Mouse (Mus musculus) embryonic facial prominence, embryonic 14.5 days (tissue): ENCODE measurements around the gene Psmb7. TPM values are rescaled to one million over a fixed set of nuclear protein-coding genes. Genes with fewer than 3 reads are reported as not detected.

Source experiments
- ATAC-seq: fragments of 200-750 bp; cut with Nextera tagmentation; 2 replicates; pipeline ENCODE4 v1.8.0; 2017; ENCODE audit warnings: low read depth, moderate number of reproducible peaks, moderate TSS enrichment
- DNase-seq: peaks from one replicate; pipeline ENCODE4 v3.0.0-alpha.2; 2015; ENCODE audit warnings: low spot score
- H3K27ac ChIP-seq: fragments of 300-500 bp; sonication (generic); replicated peaks from 2 replicates; pipeline ENCODE4 v1.5.1; 2014; ENCODE audit warnings: low read depth, mild to moderate bottlenecking, low read length, moderate library complexity
- H3K27me3 ChIP-seq: fragments of 300-500 bp; sonication (generic); replicated peaks from 2 replicates; pipeline ENCODE4 v1.6.1; 2014; ENCODE audit warnings: low read length; ENCODE audit not compliant: control insufficient read depth, insufficient read depth
- H3K36me3 ChIP-seq: fragments of 300-500 bp; sonication (generic); 2 replicates; pipeline ENCODE4 v1.6.1; 2014; ENCODE audit warnings: low read length, mixed read lengths; ENCODE audit not compliant: control insufficient read depth, insufficient read depth
- H3K4me1 ChIP-seq: fragments of 300-500 bp; sonication (generic); 2 replicates; pipeline ENCODE4 v1.6.1; 2014; ENCODE audit warnings: antibody characterized with exemption, low read length; ENCODE audit not compliant: control insufficient read depth, insufficient read depth
- H3K4me2 ChIP-seq: fragments of 300-500 bp; sonication (generic); 2 replicates; pipeline ENCODE4 v1.6.1; 2014; ENCODE audit warnings: low read depth, mild to moderate bottlenecking, low read length, moderate library complexity, mixed read lengths
- H3K4me3 ChIP-seq: fragments of 300-500 bp; sonication (generic); 2 replicates; pipeline ENCODE4 v1.5.1; 2014; ENCODE audit warnings: low read depth, mild to moderate bottlenecking, low read length
- H3K9ac ChIP-seq: fragments of 300-500 bp; sonication (generic); 2 replicates; pipeline ENCODE4 v1.6.1; 2014; ENCODE audit warnings: low read depth, mild to moderate bottlenecking, low read length, moderate library complexity, mixed read lengths
- H3K9me3 ChIP-seq: fragments of 300-500 bp; sonication (generic); 2 replicates; pipeline ENCODE4 v1.6.1; 2016; ENCODE audit warnings: low read length; ENCODE audit not compliant: control insufficient read depth
- WGBS: fragments of 180-500 bp; shearing (Covaris S2); extraction: QIAGEN DNeasy Blood & Tissue Kit; methylation state at CpG from one replicate; pipeline ENCODE4 v1.1.7; 2014; 5-methylcytosine and 5-hydroxymethylcytosine counted together
- microRNA-seq: library from miRNA; unstranded; fragments of <30 nt; microRNA quantifications from one replicate; pipeline ENCODE4, GENCODE M21; 2016; ENCODE audit warnings: borderline number of aligned reads
- polyA plus RNA-seq: library from polyadenylated mRNA; unstranded; fragments of >200 nt; fragmentation: Nextera tagmentation; extraction: Ambion mirVana; gene quantifications from 2 replicates; pipeline ENCODE4 v1.2.1, GENCODE M21; 2014

The Psmb7 gene
- polyA plus RNA-seq, 1 experiment from 2014 or later: 243 TPM

- WGBS: 87% methylated on average over 2 of the region's 2 CpGs
- Histone ChIP-seq H3K4me2 (no peak overlapping the region), H3K36me3 (no peaks in the 10 kb centered on the region), H3K27me3 (no peaks in the 10 kb centered on the region), H3K4me3 (no peak overlapping the region), H3K4me1 (peaks cover 11% of the 10 kb centered on the region; the same call in 1 of the 2 replicates), H3K9ac (no peak overlapping the region), H3K27ac (no peak overlapping the region), H3K9me3 (no peaks in the 10 kb centered on the region)
- ATAC-seq (no peak), DNase-seq (no peak)
These were observed 100.7 kb downstream of the Psmb7 start for GRCm38 (mm10) chr2:38543158-38543557.

- H3K9me3 ChIP-seq: no peaks in the 10 kb centered on the region
- no peak overlapping the region for H3K4me2 ChIP-seq
- no peak overlapping the region for H3K27ac ChIP-seq
- DNase-seq (no peak), ATAC-seq (no peak)
- H3K4me1 ChIP-seq: peaks cover 14% of the 10 kb centered on the region; the same call in 1 of the 2 replicates
- no peak overlapping the region for H3K4me3 ChIP-seq
- H3K27me3 ChIP-seq: no peaks in the 10 kb centered on the region
- H3K36me3 ChIP-seq: no peaks in the 10 kb centered on the region
- 44% methylated on average over 1 of the region's 1 CpGs for WGBS
- H3K9ac ChIP-seq: no peak overlapping the region
These were observed 101.5 kb downstream of the Psmb7 start for GRCm38 (mm10) chr2:38542366-38542765.

- WGBS: 75% methylated on average over 1 of the region's 1 CpGs
- Histone ChIP-seq H3K9me3 (no peaks in the 10 kb centered on the region), H3K27me3 (no peaks in the 10 kb centered on the region), H3K9ac (no peak overlapping the region), H3K4me3 (no peak overlapping the region), H3K27ac (no peak overlapping the region), H3K36me3 (no peaks in the 10 kb centered on the region), H3K4me1 (peaks cover 15% of the 10 kb centered on the region; the same call in 1 of the 2 replicates), H3K4me2 (no peak overlapping the region)
- no peak for DNase-seq
- ATAC-seq: no peak
These were observed 102.3 kb downstream of the Psmb7 start for GRCm38 (mm10) chr2:38541570-38541969.

- no peak for DNase-seq
- Histone ChIP-seq H3K4me2 (no peak overlapping the region), H3K9me3 (no peaks in the 10 kb centered on the region), H3K9ac (no peak overlapping the region), H3K36me3 (no peaks in the 10 kb centered on the region), H3K4me1 (peaks cover 10% of the 10 kb centered on the region; the same call in 1 of the 2 replicates), H3K27me3 (no peaks in the 10 kb centered on the region), H3K4me3 (no peak overlapping the region), H3K27ac (no peak overlapping the region)
- 83% methylated on average over 3 of the region's 3 CpGs for WGBS
- ATAC-seq: no peak
These were observed 102.8 kb downstream of the Psmb7 start for GRCm38 (mm10) chr2:38541101-38541500.

- 81% methylated on average over 6 of the region's 6 CpGs for WGBS
- Histone ChIP-seq H3K36me3 (no peaks in the 10 kb centered on the region), H3K9ac (no peak overlapping the region), H3K4me1 (peaks cover 10% of the 10 kb centered on the region; the same call in 1 of the 2 replicates), H3K4me3 (no peak overlapping the region), H3K27me3 (no peaks in the 10 kb centered on the region), H3K9me3 (no peaks in the 10 kb centered on the region), H3K4me2 (no peak overlapping the region), H3K27ac (no peak overlapping the region)
- ATAC-seq: no peak
- no peak for DNase-seq
These were observed 103.2 kb downstream of the Psmb7 start for GRCm38 (mm10) chr2:38540666-38541065.

- DNase-seq: no peak
- Histone ChIP-seq H3K27me3 (no peaks in the 10 kb centered on the region), H3K27ac (no peak overlapping the region), H3K9me3 (no peaks in the 10 kb centered on the region), H3K4me3 (no peak overlapping the region), H3K9ac (no peak overlapping the region), H3K36me3 (no peaks in the 10 kb centered on the region), H3K4me2 (no peak overlapping the region), H3K4me1 (peaks cover 16% of the 10 kb centered on the region; the same call in 1 of the 2 replicates)
- ATAC-seq: peak; percentile 31; the same call in 1 of the 2 replicates
- WGBS: 81% methylated on average over 9 of the region's 9 CpGs
These were observed 104.2 kb downstream of the Psmb7 start for GRCm38 (mm10) chr2:38539677-38540076.

Small RNA genes lying within 50 kb of the gene (microRNA-seq; reads per million reads assigned to microRNA genes)
- gene Gm27634: not detected

Other genes with a start within 250 kb of the Psmb7 start
- 95.1 and 117 TPM in 2 replicates for gene Nek6, start 132.4 kb downstream of the Psmb7 start, polyA plus RNA-seq
- gene Nr5a1, start 70.5 kb upstream of the Psmb7 start, polyA plus RNA-seq: 0.21 TPM in 1 of 2 replicates, not detected in the other